Mouse (Mus musculus) adrenal gland, adult 18-20 months (tissue): ENCODE measurements at regions not wholly inside any gene's neighbourhood (a gene's known extent, or its start where the extent isn't known, plus 50 kb on each side); places are given as distances from the start of the nearest gene placed in this dataset.

Source experiments
- DNase-seq, 2 experiments: peaks; one replicate each; pipeline ENCODE4 v3.0.0; 2021 to 2022; ENCODE audit warnings: low spot score in 2 of 2

DNA sequence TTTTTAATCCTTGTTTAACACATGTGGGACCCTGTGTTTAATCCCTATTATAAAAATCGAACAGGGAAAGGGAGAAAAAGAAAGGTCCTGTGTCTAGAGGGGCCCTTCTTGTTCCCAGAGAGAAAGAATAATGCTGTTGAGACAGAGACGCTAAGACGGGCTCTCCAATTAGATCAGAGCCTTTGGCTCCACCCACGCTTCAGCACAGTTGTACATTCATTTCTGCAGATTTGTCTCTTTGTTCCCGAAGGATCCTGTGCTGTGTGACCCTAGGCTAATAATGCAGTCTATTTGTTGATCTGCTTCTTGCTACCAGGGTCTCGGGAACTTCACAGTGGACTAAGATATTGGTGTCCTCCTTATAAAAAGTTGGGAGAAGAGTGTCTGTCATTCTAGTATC is 92.0 kb downstream of the Cdc5l start:
- no peak for DNase-seq

DNA sequence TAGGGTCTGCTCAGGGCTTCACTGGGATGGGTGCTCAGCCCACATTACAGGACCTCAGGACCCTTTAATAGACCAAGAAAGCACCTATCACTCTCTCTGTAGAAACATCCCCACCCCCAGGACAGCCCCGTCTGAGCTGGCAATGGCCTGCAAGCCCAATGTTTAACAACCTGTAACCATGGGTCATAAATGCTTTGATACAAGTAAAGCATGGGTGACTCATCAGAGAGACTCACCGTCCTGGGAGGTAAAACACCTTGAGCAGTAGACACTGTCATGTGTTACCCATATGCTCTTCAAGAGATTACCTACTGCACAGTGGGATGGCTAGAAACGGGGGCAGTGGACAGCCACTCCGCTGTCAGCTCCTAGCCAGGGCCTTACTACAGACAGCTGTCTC is 92.7 kb downstream of the Cdc5l start:
- no peak for DNase-seq

DNA sequence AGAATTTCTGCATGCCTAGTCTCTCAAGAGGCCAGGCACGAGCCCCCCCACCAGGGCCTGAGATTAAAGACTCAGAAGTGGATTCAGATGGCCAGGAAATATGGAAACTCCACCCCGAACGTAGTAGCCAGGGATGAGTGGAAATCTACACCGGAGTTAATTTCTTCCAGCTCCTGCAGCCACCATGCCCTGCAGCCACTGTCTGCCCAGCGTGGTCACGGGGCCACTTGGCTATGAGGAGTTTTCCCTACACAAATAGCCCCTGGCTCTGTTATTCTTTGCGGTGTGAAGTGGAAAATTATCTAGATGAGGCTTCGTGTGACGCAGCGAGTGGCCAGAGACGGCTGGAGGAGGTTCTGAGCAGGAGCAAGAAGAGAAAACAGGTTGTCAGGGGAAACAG is 94.3 kb downstream of the Cdc5l start:
- no peak for DNase-seq

DNA sequence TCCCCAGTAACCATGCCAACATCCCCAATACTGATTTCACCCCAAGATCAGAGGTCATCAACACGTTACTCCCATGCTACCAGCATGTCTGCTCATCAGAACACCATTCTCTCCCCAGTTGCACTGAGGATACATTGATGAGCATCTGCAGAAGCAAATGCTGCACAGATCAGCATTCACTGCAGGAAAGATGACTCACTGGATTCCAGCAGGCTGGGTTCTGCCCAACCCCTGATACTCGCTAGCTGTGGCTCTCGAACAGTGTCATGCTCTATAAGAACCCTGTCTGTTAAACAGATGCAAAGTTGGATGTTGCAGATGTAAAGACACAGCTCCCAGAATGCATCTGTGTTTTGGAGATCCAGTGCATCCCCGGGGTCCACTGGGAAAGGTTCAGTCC is 95.5 kb downstream of the Cdc5l start:
- no peak for DNase-seq

DNA sequence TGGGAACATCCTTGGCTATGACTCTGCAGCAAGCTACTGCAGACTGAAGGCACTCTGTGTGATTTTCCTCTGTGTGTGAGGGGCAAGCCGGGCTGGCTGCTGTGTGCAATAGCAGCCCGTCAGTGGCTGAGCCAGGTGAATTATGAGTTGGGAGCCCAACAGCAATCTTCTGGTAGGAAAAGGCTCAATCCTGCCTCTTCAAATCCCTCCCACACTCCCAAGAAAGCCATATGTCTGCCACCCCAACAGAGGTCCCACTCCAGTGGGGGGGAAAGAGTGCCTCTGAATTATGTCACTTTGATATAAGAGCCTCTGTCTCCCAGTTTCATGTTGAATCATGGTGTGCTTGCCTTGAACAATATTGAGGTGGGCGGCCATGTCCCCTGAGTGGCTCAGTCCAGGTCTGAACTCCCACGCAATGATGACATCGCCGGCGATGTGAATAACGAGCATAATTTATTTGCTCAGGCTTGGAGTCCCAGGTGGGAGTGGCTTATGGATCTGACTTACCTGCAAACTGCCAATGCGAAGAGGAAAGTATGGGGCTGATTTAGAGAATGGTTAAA is 97.9 kb downstream of the Cdc5l start:
- DNase-seq: no peak

DNA sequence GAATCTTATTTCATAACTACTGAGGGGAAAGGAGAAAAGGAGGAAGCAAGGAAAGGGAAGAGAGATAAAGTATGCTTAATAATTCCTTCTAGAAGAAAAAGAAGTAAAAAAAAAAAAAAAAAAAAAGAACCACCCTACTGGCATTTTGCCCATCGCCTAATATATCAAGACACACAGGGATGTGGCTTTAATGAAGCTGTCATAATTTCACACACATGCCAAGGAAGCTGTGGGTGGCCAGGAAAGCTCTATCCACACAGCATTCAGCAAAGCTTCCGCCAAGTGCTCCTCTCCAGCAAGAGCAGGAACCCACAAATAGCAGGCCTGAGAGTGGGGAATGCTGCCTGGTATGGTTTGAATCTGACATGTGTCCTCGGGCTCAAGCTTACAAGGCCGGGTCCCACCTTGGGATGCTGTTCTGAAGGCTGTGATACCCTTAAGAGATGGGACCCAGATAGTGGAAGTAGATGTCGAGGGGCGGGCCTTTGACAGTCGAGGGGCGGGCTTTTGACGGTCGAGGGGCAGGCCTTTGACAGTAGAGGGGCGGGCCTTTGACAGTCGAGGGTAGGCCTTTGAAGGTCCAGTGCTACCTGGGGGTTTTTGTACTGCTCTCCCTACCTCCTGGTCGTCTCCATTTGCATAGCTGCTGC is 98.7 kb downstream of the Cdc5l start:
- DNase-seq: no peak

- no peak for DNase-seq
These were observed 101.2 kb downstream of the Cdc5l start for GRCm38 (mm10) chr17:45332321-45332720.

- no peak for DNase-seq
These were observed 104.3 kb downstream of the Cdc5l start for GRCm38 (mm10) chr17:45329241-45329640.

GRCm38 (mm10) chr17:45326726-45327125 is 106.8 kb downstream of the Cdc5l start:
- DNase-seq: no peak

DNA sequence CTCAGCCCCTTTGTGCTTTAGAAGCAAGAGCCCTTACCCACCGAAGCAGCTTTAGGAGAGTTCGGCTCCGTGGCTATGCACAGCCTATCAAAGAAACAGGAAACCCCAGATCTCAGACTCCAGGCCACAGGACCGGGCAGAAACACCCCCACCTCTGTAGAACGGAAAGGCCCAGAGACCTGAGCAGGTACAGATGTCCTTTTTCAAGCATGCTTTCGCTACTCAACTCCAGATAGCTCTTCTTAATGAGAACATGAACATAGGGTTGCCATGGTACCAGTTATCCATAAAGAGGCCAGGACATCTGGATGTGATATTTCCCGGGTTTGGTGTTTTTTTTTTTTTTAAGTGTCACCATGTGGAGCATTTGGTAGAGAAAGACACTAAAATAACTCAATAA is 107.4 kb downstream of the Cdc5l start:
- DNase-seq: no peak

- no peak for DNase-seq
These were observed 110.7 kb downstream of the Cdc5l start for GRCm38 (mm10) chr17:45322842-45323241.

DNA sequence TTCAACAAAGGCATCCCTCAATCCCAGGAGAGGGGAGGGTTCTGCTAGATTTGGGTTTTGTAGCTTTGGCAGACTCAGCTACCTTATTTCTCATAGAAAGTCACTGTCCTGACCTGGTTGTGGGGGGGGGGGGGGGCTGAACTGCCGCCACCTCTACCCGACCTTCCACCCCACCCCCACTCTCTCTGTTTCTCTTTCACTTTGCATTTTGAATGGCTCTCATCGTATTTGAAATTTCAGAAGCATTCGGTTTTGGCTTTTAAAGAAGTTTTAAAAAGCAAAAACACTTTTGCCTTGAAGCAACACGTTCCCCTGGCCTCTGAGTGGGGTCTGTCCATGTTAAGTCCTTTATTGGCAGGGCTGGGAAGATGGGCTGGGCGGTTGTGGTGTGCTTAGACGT is 113.5 kb downstream of the Cdc5l start:
- DNase-seq: no peak

GRCm38 (mm10) chr17:45318211-45319076 is 115.1 kb downstream of the Cdc5l start:
- no peak for DNase-seq

GRCm38 (mm10) chr17:45312510-45313266 is 120.8 kb downstream of the Cdc5l start:
- DNase-seq: peak; percentile 30 to 35

GRCm38 (mm10) chr17:45306506-45306905 is 127.0 kb downstream of the Cdc5l start:
- DNase-seq: no peak

GRCm38 (mm10) chr17:45303183-45303582 is 130.4 kb downstream of the Cdc5l start:
- no peak for DNase-seq

GRCm38 (mm10) chr17:45298355-45298754 is 135.2 kb downstream of the Cdc5l start:
- no peak for DNase-seq

DNA sequence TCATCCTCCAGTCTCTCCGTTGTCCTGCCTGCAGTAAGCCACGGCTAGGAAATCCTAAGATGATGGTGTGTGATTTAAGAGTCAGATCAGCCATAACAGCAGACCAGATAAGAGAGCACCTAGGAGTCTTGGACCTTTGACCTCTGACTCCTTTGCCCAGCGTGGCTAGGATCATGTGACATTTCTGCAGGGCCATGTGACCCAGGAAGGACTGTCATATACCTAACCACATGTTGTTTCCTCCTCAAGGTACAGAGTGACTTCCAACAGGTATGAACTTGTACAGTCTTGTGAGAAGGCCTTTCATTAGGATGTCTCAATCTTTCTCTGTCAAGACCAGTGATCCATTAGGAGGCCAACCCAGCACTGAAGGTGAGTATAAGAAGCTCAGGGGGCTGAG is 135.7 kb downstream of the Cdc5l start:
- no peak for DNase-seq

DNA sequence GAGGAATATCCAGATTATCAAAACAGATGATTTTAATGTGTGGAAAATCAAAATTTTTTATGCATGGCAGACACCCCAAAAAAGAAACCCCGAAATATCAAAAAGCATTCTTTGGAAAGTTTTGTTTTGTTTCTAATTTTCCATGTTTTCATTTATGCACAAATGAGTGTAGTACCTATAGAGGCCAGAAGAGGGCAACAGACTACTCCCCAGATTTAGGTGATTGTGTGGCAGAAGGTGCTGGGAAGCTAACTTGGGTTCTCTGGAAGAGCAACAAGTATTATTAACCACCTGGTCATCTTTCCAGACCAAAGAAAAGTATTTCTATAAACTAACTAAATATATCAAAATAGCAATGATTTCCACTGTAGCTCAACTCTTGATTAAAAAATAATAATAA is 137.2 kb downstream of the Cdc5l start:
- no peak for DNase-seq

DNA sequence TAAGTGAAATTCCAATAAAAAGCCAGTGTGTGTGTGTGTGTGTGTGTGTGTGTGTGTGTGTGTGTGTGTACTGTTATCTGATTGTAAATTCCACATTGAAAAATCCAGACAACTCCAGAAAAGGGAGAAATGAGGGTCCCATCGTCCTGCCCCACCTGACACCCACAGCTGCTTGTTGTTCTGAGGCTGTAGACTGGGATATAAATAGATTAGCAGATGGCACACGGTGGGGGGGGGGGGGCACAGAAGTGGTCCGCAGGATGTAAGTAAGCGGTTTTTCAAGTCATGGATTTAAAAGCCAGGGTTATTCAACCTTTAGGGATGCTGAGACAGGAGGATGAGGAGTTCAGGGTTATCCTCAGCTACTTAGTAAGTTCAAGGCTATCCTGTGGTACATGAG is 138.7 kb downstream of the Cdc5l start:
- no peak for DNase-seq

- DNase-seq: no peak
These were observed 139.2 kb downstream of the Cdc5l start for GRCm38 (mm10) chr17:45294256-45294865.
